Mouse (Mus musculus) lung, embryonic 14.5 days (tissue): ENCODE results near the gene Tdrd6. TPM values are rescaled to one million over a fixed set of nuclear protein-coding genes. Genes with fewer than 3 reads are reported as not detected.

ENCODE experiments used
- ATAC-seq: fragments of 200-750 bp; cut with Nextera tagmentation; 2 replicates; pipeline ENCODE4 v1.8.0; 2017; ENCODE audit warnings: mild to moderate bottlenecking, moderate TSS enrichment, moderate library complexity; ENCODE audit not compliant: insufficient read depth
- DNase-seq: peaks from one replicate; pipeline ENCODE4 v3.0.0-alpha.2; 2015
- H3K27ac ChIP-seq: fragments of 300-500 bp; sonication (generic); 2 replicates; pipeline ENCODE4 v1.5.1; 2014; ENCODE audit warnings: low read depth, mild to moderate bottlenecking, moderate library complexity
- H3K27me3 ChIP-seq: fragments of 300-500 bp; sonication (generic); 2 replicates; pipeline ENCODE4 v1.6.1; 2014; ENCODE audit warnings: low read length, control low read depth; ENCODE audit not compliant: insufficient read depth
- H3K36me3 ChIP-seq: fragments of 300-500 bp; sonication (generic); 2 replicates; pipeline ENCODE4 v1.6.1; 2014; ENCODE audit warnings: control low read depth; ENCODE audit not compliant: insufficient read depth
- H3K4me1 ChIP-seq: fragments of 300-500 bp; sonication (generic); 2 replicates; pipeline ENCODE4 v1.6.1; 2014; ENCODE audit warnings: antibody characterized with exemption, control low read depth; ENCODE audit not compliant: insufficient read depth
- H3K4me2 ChIP-seq: fragments of 300-500 bp; sonication (generic); 2 replicates; pipeline ENCODE4 v1.6.1; 2014; ENCODE audit warnings: mild to moderate bottlenecking
- H3K4me3 ChIP-seq: fragments of 300-500 bp; sonication (generic); 2 replicates; pipeline ENCODE4 v1.5.1; 2014; ENCODE audit warnings: low read depth, low read length
- H3K9ac ChIP-seq: fragments of 300-500 bp; sonication (generic); 2 replicates; pipeline ENCODE4 v1.6.1; 2014
- H3K9me3 ChIP-seq: fragments of 300-500 bp; sonication (generic); 2 replicates; pipeline ENCODE4 v1.6.1; 2016; ENCODE audit warnings: low read depth, low read length, control low read depth
- CTCF ChIP-seq: IDR thresholded peaks from 2 replicates; pipeline ENCODE4 v1.5.1; 2016; ENCODE audit warnings: antibody characterized with exemption, low read depth
- WGBS: fragments of 180-500 bp; shearing (Covaris S2); extraction: QIAGEN DNeasy Blood & Tissue Kit; methylation state at CpG from one replicate; pipeline ENCODE4 v1.1.7; 2014; 5-methylcytosine and 5-hydroxymethylcytosine counted together
- polyA plus RNA-seq: library from polyadenylated mRNA; unstranded; fragments of >200 nt; fragmentation: Nextera tagmentation; extraction: Ambion mirVana; gene quantifications from 2 replicates; pipeline ENCODE4 v1.2.1, GENCODE M21; 2014

The Tdrd6 gene
- polyA plus RNA-seq, 1 experiment from 2014 or later = not detected

DNA sequence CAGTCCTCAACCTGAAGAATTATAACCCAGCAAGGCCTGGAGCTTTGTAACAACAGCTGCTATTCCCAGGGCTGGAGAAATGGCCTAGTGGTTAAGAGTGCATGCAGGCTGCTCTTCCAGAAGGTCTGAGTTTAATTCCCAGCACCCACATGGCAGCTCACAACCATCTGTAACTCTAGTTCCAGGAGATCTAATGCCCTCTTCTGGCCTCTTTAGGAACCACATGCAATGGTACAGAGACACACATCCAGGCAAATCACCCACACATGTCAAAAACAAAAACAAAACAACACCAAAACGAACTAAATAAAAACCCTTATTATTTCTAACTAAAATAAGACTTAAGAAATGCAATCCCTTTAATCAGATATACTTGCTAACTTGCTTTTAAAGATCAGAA lies 10.7 kb upstream of the Tdrd6 start:
- H3K4me3 ChIP-seq = no peak overlapping the region
- no peak overlapping the region for H3K27ac ChIP-seq
- TF ChIP-seq CTCF = peak; percentile 14; the same call in 1 of the 2 replicates
- no peaks in the 10 kb centered on the region for H3K9me3 ChIP-seq
- ATAC-seq = no peak
- no peaks in the 10 kb centered on the region for H3K27me3 ChIP-seq
- 89% methylated on average over 1 of the region's 1 CpGs for WGBS
- H3K4me1 ChIP-seq = no peaks in the 10 kb centered on the region
- H3K4me2 ChIP-seq = no peak overlapping the region
- H3K36me3 ChIP-seq = no peaks in the 10 kb centered on the region
- no peak for DNase-seq
- H3K9ac ChIP-seq = no peak overlapping the region

DNA sequence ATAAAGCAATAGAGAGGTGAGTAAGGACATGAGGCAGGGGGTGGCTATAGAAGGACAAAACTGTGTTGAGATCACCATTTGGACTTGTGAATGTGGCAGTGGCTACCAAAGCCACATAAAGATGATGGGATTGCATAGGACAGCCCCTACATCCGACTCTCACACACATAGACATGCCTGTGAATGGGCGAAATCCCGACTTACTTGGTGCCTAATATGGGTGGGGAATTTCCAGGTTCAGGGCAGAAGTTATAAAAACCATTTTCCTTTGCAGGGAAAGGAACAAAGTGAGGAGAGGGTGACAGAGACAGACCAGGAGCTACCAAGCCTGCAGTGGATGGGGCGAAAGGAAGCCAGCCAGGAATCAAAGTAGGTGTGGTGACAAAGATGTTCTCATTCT lies 7.0 kb upstream of the Tdrd6 start:
- H3K9ac ChIP-seq = no peak overlapping the region
- H3K27ac ChIP-seq = no peak overlapping the region
- DNase-seq = no peak
- H3K4me1 ChIP-seq = no peaks in the 10 kb centered on the region
- no peaks in the 10 kb centered on the region for H3K9me3 ChIP-seq
- H3K36me3 ChIP-seq = no peaks in the 10 kb centered on the region
- no peak for TF ChIP-seq CTCF
- ATAC-seq = no peak
- no peaks in the 10 kb centered on the region for H3K27me3 ChIP-seq
- H3K4me3 ChIP-seq = no peak overlapping the region
- no peak overlapping the region for H3K4me2 ChIP-seq
- WGBS = 90% methylated on average over 4 of the region's 4 CpGs

DNA sequence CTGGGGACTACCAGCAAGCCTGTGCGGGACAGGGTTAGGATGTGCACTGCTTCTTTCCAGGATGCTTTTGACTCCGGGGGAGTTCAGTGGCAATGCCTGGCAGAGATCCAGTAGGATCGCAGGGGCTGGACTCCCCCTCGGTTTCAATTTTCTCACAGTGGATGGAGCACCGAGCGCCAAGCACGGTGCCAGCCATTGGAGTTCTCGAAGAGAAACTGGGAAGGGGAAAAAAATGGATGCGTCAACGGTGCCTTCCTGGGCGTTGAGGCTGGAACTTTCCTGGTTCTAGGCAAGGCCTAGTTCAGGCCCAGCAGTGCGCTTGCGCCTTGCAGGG lies 295 bp upstream of the Tdrd6 start:
- Histone ChIP-seq H3K4me3 (peak overlapping the region; percentile 34), H3K27ac (no peak overlapping the region), H3K9ac (peak overlapping the region; percentile 32), H3K27me3 (peaks cover 29% of the 10 kb centered on the region), H3K4me2 (peak overlapping the region; percentile 70), H3K4me1 (no peaks in the 10 kb centered on the region; the same call in 1 of the 2 replicates), H3K36me3 (no peaks in the 10 kb centered on the region), H3K9me3 (no peaks in the 10 kb centered on the region)
- DNase-seq (peak; percentile 15), ATAC-seq (0 out of 2 replicates have a peak, but pooled peaks have one; percentile 4)
- TF ChIP-seq CTCF = no peak
- WGBS = 40% methylated on average over 13 of the region's 13 CpGs

DNA sequence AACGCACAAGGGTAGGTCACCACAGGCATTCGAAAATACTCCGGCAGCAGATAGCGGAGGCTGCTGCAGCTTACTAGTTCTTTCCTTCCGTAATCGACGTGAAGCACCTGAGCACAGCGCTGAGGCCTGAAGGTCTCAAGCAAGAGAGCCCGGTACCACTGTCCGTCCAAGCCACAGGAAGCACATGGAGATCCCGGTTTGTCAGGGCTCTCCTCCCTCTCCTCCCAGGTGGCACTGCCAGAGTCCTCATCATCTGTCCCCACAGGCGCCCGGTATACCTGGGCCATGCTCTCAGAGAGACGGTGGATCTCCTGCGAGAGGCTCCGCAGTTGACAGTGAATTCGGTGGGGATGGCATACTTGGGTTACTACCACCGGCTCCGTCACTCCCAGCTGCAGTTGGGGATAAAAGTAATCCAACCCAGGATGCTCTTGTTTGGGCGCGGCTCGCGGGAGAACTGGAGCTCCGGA lies 1.0 kb downstream of the Tdrd6 start:
- peak overlapping the region; percentile 34 for H3K4me3 ChIP-seq
- H3K9ac ChIP-seq = no peak overlapping the region
- H3K9me3 ChIP-seq = no peaks in the 10 kb centered on the region
- no peak for TF ChIP-seq CTCF
- no peaks in the 10 kb centered on the region; the same call in 1 of the 2 replicates for H3K4me1 ChIP-seq
- ATAC-seq (no peak), DNase-seq (no peak)
- peak overlapping the region; percentile 70 for H3K4me2 ChIP-seq
- WGBS = 19% methylated on average over 24 of the region's 24 CpGs
- H3K27ac ChIP-seq = no peak overlapping the region
- H3K27me3 ChIP-seq = peaks cover 29% of the 10 kb centered on the region
- no peaks in the 10 kb centered on the region for H3K36me3 ChIP-seq

DNA sequence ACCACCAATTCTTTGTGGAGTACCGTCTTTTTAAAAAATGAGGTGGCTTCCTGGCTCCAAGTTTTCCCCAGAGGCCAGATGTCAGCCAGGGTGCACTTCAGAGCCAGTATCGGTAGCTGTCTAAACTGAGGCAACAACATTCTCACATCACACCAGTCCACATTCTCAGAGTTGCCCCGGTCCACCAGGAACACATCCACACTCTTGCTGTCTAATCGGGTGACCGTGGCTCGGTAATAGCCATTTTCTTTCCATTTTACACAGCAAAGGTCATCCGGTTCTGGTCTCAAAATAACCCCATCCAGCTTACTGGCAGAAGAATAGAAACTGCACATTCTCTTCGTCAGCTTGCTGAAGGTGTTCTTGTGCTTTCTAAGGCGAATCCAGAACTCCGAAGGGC lies 1.9 kb downstream of the Tdrd6 start:
- Histone ChIP-seq H3K4me1 (no peaks in the 10 kb centered on the region; the same call in 1 of the 2 replicates), H3K36me3 (no peaks in the 10 kb centered on the region), H3K9me3 (no peaks in the 10 kb centered on the region), H3K9ac (no peak overlapping the region), H3K4me2 (no peak overlapping the region), H3K27me3 (peaks cover 29% of the 10 kb centered on the region), H3K27ac (no peak overlapping the region), H3K4me3 (no peak overlapping the region)
- no peak for ATAC-seq
- no peak for TF ChIP-seq CTCF
- no peak for DNase-seq
- WGBS = 84% methylated on average over 10 of the region's 10 CpGs

DNA sequence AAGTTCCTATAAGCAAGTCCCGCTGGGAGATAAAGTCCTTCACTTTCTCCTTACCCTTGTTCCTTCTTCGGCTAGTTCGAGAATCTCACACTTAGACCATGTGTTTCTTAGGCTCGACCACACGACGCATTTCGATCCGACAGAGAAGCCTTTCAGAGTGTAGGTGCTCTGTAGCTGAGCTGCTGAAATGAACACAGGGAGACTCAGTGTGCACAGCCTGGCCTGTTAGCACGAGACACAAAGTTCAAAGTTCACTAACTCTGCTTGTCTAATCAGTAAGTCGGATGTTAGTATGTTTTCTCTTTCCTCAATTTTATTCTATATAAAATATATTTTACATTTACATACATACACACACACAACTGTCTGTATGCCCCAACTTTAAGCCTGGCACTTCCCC lies 8.0 kb downstream of the Tdrd6 start:
- DNase-seq (no peak), ATAC-seq (no peak)
- Histone ChIP-seq H3K4me2 (no peak overlapping the region), H3K27me3 (no peaks in the 10 kb centered on the region), H3K4me3 (no peak overlapping the region), H3K9me3 (no peaks in the 10 kb centered on the region), H3K36me3 (no peaks in the 10 kb centered on the region), H3K27ac (no peak overlapping the region), H3K9ac (no peak overlapping the region), H3K4me1 (no peaks in the 10 kb centered on the region)
- TF ChIP-seq CTCF = no peak
- 81% methylated on average over 10 of the region's 10 CpGs for WGBS

DNA sequence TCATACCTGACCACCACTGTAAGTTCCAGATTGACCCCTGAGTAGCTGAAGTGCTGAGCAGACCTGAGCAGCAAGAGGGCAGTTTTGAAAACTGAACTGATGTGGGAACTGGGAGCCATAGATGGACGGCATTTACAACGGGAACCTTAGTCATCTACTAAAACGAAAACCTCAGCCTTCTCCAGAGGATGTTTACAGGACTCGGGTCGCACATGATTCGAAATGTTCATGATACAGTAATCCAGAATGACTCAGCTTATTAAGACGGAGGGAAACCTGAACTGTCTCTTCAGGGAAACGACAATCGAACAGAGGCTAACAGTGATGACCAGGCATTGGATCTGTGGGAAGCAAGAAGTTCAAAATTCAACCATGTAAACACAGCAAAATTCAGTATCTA lies 10.9 kb downstream of the Tdrd6 start:
- ATAC-seq (no peak), DNase-seq (no peak)
- Histone ChIP-seq H3K4me3 (no peak overlapping the region), H3K9ac (no peak overlapping the region), H3K27ac (no peak overlapping the region), H3K4me2 (no peak overlapping the region), H3K9me3 (no peaks in the 10 kb centered on the region), H3K27me3 (no peaks in the 10 kb centered on the region), H3K4me1 (no peaks in the 10 kb centered on the region), H3K36me3 (no peaks in the 10 kb centered on the region)
- WGBS = 77% methylated on average over 9 of the region's 9 CpGs
- no peak for TF ChIP-seq CTCF

DNA sequence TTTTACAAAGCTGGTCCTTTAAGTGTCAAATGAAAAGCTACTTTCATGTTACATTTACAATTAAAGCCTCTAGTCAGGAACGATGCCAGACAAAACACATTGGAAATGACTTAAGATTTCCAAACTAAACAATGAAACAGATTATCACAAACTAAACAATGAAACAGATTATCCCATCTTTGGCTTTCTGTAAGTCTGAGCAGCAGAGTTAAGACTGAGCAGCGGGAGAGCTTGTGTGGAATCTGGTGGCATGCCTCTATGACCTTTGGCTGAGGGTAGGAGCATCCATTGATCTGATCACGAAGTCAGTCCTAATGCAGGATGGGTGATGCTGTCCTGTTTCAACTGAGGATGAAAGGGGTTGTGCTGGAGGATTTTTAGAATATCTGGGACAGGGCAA lies 17.9 kb downstream of the Tdrd6 start:
- no peak overlapping the region for H3K4me2 ChIP-seq
- no peaks in the 10 kb centered on the region for H3K9me3 ChIP-seq
- no peak overlapping the region for H3K9ac ChIP-seq
- no peaks in the 10 kb centered on the region for H3K36me3 ChIP-seq
- no peak for ATAC-seq
- no peaks in the 10 kb centered on the region for H3K27me3 ChIP-seq
- H3K27ac ChIP-seq = no peak overlapping the region
- DNase-seq = no peak
- H3K4me3 ChIP-seq = no peak overlapping the region
- WGBS = 57% methylated on average over 3 of the region's 3 CpGs
- no peaks in the 10 kb centered on the region for H3K4me1 ChIP-seq
- no peak for TF ChIP-seq CTCF
